Mouse (Mus musculus) heart, adult 8-10 months (tissue): ENCODE results near the gene Gm20425. TPM values are rescaled to one million over a fixed set of nuclear protein-coding genes. Genes with fewer than 3 reads are reported as not detected.

Source experiments
- DNase-seq: peaks from one replicate; pipeline ENCODE4 v3.0.0; 2022; ENCODE audit warnings: low spot score
- total RNA-seq, 4 experiments: library from RNA; stranded (reverse); gene quantifications; 2 replicates each; pipeline ENCODE4 v1.2.4; 2022

Gene Gm20425
- 1 to 10 TPM; 5.3 to 5.9 (median 5.5) TPM for total RNA-seq

DNA sequence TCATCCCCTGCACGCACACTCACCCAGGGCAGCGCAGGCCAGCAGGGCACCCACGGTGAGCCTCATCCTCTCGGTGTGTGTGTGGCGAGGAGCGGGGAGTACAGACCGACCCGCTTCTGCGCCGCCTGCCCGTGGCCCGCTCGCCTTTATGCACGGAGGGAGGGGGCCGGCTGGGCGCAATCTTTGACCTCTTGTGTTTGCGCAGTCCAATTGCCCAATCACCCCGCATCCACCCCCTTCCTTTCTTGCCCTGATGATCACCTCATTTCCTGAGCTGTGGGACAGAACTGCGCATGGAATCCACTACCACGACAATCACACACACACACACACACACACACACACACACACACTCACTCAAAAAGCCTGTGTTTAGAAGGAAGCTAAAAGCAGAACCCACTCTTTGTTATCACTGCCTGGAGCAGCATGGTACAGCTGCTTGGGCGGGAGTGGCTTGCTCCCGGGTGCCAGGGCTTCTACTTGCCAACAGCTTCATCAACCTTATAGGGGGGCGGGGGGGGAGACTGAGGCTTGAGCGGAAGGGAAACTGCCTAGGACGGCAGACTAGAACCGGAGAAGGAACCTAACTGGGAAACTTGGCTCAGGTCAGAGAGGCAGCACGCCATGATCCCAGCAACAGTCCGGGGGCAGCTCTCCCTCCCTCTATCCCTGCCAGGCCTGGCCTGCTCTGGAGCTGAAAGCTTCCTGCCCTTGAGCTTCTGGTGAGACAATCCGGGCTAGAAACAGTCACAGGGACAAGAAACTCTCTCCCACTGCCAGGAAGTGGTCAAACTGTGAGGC lies at the start of gene Gm20425, which contains the start of gene Trf:
Gm20425 (minus strand) TSS at position 157 of the 801 bp plus-strand sequence.
Trf (minus strand) TSS at position 294 of the 801 bp plus-strand sequence.
- peak; percentile 55 for DNase-seq

DNA sequence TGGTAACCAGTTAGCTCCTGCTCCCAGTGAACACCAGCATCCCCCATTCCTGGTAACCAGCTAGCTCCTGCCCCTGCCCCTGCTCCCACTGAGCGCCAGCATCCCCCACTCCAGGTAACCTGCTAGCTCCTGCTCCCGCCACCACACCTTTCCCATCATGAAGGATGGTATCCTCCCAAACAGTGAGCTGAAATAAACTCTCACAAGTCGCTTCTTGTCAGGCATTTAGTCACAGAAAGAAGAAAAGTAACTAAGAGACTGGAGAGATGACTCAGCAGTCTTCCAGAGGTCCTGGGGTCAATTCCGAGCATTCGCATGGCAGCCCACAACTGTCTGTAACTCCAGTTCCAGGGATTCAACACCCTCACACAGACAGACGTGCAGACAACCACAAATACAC lies 46.8 kb upstream of the Gm20425 start:
- DNase-seq: no peak

DNA sequence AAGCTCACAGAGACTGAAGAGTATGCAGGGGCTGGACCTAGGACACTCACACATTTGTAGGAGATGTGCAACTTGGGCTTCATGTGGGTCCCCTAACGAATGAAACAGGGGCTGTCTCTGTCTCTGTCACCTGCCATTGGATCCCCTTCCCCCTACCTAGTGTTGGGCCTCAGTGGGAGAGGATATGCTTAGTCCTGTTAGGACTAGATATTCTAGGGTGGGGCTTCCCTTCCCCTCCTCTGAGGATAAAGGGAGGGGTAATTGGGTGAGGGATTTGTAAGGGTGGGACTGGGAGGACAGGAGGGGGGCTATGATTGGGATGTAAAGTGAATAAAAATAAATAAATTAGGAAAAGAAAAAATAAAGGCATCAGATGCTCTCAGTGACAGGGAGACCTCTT lies 45.6 kb upstream of the Gm20425 start:
- no peak for DNase-seq

DNA sequence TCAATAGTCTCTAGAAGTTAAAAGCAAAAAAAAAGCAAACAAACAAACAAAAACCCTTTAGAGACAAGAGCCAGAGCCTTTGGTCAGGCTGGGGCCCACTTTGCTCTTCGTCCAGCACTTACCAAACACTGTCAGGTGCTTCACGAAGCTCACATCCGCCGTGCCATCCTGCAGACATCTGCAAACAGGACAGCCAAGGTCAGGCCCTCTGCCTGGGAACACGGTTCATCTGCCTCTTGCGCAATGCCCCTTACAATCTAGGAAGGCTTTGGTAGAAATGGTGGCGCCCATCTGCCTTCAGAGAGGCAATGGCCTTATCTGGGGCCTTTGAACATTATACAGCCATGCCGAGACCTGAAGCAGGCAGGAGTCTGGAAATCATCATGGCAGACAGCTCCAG lies 44.7 kb upstream of the Gm20425 start:
- DNase-seq: no peak

DNA sequence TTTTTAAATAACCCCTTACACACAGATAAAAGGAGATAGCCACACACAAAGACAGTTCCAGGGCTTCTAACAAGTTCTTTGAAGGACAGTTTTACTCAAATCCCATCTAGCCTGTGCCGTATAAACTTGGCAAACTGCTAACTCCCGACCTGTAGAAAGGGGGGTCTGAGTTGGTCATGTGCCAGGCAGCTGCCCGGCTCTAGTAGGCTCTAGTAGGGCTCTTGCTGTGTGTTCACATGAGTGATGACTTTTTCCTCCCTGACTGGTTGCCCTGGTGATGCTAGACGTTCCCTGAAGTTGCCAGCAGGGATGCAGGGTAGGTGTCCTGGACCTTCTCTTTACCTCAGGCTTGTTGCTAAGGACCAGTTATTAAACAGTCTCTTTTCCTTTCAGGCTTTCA lies 41.0 kb upstream of the Gm20425 start:
- no peak for DNase-seq

DNA sequence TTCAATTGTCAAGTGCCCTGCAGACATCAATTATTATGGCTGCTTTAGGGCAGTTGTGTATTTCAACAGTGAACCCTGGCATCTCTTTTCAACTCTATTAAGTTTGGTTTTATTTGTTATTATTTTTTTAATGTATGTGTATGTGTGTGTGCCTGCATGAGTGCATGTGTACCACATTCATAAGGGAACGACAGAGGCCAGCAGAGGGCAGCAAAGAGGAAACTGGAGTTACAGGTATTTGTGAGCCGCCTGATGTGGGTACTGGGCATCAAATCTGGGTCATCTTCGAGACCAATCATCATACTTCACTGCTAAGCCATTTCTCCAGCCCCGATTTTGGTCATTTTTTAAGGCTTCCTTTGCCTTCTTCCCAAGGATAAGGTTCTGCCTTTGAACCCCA lies 35.7 kb upstream of the Gm20425 start:
- no peak for DNase-seq

DNA sequence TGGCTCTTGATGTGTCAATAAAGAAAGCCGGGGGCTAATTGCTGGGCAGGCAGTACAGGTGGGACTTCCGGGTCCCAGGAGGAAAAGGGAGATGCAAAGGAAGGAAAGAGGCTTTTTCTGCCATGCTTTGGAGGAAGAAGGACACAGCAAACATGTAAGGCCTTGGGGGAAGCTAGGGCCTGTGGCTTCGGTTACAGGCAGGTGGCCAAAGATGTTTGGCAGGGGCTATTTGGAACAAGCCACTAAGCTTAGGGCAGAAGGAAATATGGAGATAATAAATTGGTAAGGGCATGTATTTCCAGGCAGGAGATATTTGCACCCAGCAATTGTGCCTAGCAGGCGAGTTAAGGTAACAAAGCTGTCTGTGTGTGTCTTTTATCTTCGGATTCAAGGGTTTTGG lies 22.8 kb upstream of the Gm20425 start:
- DNase-seq: no peak

DNA sequence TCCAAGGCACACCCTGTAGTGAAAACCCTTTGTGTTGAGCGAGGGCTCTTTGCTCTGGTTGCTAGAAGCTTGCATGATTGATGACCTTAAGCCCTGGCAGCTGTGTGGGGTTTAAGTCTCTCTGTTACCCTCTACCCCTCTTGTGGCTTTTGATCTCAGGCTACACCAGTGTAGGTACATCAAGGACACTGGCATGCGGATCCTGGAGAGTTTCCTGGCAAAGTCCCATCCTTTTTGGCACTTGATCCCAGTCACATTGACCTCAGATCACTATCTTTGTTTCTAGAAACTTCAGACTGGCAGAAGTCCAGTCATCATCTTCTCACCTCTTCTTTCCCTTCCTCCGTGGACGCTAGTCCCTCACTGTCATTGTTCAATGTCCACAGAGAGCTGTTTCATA lies 18.5 kb upstream of the Gm20425 start:
- DNase-seq: no peak

DNA sequence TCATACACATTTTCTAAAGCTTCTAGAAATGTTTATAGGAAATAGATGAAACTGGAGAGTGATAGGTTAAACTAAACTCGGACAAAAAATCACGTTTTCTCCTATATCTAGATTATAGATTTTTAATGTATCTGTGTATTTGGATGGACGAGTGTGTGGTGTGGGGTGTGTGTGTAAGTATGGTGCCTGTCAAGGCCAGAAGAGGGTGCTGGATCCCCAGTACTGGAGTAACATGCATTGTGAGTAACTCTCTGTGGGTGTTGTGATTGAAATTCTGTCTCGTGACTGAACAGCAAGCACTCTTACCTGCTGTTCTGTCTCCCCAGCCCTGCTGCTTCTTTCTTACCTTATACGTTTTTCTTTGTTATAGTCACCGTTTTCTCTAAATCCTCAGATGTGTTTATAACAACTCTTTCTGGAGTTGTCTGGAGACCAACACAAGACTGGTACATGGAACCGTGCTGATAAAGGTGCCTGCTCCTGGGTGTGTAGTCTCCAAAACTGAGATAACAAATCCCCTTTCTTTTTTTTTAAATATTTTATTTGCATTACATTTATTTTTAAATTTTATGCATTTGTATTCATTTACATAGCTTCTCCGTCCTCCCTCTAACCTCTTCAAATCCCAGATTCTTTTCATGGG lies 16.5 kb upstream of the Gm20425 start:
- DNase-seq: no peak

DNA sequence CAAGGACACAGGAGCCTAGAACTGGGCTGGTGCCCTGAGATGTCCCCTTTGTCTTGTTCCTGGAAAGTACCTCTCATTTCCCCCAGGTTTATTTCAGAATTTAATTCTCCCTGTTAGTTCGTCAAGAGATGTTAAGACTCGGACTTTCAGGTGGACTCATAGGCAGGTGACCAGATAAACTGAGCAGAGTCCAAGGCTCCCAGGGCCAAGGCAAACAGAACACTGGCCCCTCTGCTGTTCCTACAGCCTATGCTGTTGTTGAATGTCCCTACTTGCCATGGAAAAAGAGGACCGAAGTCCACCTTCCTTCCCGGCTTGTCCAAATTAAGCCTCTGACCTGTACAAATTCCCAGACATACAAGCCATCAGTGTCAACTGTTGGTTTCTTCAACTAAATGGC lies 13.5 kb upstream of the Gm20425 start:
- no peak for DNase-seq

DNA sequence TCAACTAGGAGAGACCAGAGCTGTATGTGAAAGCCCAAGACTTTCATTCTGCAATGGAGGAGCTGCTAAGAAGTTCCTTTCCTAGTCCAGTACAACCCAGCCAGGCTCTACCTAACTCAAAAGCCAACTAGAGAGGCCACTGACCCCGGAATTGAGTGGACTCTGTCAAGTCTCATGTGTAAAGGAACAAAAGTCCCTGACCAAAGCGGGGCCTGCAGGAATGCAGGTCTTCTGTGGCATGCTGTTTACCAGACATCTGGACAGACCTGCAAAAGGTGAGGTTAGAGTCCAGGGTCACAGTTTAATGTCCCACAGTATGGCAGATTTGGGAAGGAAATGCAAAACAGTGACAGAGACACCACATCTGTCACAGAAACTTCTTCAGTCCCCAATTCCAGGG lies 11.1 kb upstream of the Gm20425 start:
- no peak for DNase-seq

DNA sequence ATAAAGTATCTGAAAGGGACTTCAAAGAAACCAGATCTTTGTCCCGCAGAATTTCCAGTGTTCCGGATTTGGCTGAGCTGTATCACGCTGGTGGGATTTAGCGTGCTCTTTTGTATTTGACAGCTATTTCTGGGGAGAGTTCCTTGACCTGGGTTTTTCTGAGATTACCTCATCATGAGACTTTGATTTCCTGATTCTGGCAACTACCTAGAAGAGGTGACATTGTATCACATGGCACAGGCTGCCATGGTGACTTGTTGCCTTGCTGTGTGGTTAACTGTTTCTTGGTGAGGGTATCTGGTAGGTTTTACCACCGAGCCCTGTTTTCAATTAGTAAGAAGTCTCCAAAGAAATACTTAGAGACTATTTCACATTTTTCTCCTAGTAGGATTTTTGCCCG lies 9.4 kb upstream of the Gm20425 start:
- no peak for DNase-seq

DNA sequence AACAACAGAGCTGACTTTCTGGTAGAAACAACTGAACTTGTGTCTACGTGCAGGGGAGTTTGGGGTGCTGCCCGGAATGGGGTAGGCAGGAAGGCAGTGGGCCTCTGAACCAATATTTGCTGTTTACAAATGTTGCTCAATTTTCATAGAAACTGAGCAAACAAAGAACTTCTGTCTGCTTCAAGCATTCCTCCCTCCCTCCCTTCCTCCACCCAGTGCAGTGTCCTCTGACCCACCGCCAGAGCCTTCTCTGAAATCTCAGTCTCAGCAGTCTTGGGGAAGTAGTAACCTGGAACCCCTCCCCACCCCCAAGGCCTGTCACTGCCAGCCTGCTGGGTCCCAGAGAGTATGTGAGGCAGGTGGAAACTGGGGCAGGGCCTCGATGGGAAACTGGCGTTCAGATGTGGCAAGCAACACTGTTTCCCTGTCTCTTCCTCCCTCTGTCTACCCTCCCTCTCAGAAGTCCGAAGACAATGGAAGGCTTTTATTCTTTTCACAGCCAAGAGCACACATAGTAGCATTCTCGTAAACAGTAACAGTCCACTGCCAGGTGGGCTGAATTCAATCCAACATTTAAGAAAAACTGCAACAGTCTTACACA lies 4.6 kb upstream of the Gm20425 start:
- no peak for DNase-seq

DNA sequence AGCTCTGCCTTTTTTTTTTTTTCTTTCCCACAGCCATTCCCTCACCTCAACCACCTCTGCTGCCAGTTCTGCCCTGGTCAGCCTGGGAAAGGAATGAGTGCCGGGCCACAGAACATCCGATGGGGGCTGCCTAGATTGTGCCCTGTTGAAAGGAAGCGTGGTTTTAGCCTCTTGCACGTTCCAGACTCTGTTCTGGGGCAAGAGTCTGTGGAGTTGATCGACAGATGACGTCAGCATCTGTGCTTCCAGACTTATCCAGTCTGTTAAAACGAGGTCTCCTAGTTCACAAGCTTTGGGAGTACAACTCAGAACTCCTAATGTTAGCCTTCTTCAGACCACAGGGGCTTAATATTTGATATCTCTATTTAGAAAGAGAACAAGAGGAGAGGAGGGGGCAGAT lies 4.0 kb upstream of the Gm20425 start:
- DNase-seq: no peak

DNA sequence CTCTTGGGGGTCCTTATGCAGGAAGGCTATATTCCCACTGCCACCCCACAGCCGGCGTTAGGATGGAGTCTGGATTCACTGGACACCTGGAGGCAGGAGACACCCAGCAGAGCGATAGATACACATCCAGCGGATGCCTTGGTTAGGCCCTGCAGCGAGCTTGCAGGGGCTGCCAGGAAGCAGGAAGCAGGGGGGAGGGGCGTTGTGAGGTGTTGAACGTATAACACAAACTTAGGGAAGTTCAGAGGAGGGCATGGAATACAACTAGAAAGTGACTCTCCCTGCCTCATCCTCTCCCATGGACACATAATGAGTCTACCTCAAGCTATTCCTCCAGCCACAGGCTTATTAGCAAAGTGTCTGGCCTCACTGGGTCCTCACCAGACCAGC lies 2.9 kb upstream of the Gm20425 start:
- no peak for DNase-seq

DNA sequence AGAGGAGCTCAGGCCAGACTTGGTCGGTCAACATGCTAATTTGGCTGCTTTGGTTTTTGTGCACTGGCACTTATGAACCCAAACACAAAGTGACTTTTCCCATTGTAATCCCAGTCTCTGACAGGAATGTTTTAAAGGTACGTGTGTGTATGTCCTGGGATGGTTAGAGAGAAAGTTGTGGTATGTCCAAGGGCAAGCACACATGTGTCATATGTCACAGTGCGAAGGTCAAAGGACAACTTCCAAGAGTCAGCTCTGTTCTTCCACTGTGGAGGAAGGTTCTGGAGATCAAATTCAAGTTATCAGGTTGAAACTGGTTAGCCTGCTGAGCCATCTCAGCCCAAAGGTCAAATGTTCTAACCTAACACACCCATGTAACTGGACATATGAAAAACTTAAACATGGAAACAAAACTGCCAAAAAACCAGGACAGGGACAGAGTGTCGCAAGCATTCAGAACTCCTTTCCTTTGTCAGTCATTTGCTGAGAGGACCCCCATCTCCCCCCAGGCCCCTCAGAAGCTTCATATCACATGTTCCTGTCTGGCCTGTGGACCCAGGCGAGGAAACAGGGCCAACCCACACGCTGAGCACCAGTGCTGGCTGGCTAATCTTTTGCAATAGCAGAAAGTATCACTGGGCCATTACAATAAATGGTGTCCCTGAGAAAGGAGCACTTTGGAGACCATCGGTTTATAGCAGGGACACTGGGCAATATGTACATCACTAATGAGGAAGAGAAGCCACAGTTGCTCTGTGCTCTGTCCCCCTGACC lies 2.3 kb upstream of the Gm20425 start:
- DNase-seq: no peak

DNA sequence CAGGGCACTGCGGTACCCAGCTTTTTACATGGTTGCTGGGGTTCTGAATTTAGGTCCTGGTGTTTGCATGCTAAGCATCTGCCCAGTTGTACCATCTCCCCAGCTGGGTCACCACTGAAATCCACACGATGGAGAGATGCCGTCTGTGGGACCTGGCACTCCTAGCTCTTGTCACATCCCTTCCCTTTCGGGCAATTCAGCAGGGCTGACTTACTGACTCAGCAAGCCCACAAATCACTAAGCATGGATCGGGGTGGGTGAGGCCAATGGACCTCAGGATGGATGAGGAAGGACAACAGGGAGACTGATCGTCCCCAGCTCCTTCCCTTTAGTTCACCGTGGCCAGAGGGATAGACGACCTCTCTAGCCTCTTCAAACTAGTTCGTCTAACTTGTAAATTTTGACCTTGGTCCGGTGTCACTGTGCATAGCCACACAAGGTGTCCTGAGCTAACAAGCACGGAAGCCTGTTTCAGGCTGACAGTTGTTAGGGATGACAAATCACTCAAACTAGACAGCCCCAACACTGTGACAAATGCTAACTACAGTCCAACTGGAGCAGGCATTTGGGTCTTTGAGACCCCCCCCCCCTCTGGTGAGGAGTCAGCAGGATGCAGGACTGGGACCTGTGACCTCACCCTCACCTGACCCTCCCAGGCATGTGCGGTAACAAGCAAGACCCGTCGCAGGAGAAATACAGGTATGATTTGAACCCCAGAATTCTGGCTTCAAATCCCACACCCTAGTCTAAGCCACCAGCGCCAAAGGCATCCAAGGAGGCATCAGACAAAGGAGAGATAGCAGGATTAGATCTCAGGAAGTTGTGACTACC lies 855 bp downstream of the Gm20425 start:
- no peak for DNase-seq

DNA sequence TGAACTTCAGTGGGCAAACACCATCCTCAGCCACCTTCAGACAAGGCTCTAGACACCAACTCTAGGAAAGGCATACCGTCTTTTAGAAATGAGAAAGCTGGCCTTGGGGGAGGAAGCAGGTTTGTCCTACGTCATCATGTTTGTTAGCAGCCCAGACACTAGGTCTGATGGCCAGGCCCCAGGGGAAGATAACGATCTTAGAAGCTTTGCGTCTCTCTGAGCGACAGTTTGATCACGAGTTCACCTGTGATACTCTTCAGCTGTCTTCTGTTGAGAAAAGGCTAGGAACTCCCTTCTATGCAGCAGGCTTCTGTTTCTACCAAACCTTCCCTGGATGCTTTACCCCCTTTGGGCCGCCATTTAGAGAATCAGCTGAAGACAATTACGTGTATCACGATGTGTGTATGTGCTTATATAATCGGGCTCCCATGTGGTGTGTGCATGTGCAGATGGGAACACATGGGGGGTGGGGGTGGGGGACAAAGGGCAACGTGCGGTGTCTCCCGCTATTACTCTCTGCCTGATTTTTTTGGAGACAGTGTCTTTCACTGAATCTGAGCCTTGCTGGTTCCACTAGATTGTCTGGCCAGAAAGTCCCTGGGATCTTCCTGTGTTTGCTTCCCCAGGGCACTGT lies 1.6 kb downstream of the Gm20425 start:
- no peak for DNase-seq

DNA sequence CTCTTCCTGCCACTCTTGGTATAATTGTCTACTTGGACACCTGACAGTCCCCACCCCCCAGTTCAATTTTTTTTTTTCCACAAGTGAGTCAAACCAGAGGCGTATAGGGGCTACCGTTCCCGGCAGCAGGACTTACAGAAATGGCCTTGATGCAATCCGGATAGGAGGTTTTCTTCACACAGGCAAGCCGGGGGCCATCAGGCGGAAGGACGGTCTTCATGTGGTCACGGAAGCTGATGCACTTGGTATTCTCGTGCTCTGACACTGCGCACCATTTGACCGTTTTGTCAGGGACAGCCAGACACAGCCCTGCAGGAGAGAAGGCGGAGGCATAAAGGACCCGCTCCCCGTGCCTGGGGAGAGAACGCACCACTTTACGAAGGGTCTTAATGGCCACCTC lies 2.3 kb downstream of the Gm20425 start:
- DNase-seq: no peak

DNA sequence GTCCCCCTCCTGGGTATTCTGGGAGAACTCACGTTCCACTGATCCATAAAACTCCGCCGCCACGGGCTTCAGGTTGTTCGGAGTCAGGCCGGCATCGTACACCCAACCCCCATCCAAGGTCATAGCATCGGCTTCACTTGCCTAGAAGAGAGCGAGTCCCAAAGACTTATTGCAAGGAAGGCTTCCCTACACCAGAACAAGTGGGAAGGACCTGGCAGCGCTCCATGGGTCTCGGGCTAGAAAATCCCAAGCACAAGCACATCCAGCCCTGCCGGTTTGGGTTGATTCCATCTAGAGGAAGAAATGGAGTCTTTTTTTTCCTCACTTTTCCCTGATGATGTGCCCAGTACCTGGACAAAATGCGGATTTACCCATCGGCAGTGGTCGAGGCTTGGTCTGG lies 3.3 kb downstream of the Gm20425 start:
- DNase-seq: no peak

DNA sequence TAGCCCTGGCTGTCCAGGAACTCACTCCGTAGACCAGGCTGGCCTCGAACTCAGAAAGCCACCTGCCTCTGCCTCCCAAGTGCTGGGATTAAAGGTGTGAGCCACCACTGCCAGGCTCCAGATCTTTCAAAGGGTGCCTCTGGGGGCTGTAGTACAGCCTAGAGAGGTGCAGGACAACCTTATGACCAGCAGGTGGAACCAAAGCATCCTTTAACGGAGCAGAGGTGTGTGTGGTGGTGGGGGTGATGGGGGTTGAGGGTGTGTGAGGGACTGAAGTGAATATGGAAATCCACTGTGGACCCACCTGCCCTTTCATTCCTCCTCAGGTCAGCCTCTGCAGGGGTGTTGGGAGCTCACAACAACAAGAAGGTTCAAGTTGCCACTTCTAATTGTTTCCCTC lies 4.6 kb downstream of the Gm20425 start:
- DNase-seq: no peak
